Comparison of ENCODE assay signal across 8 mouse cellular contexts in the genomic region with DNA sequence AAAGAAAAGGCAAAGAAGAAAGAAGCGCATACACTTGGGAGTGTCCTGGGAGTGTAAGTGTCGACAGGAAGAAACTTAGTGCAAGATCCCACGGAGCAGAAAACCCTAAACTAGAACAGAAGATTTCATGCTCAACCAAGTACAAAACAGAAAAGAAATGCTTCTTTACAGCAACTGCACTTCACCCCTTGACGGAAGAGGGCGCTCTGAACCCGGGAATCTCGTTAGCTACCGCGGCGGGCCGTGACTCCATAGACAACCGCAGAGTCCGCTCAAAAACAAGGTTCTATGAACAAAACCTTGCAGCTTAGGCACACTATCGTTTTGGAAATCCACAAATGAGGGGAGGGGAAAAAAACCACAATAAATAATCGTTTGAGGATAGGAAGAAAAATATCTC.
A peak's percentile ranks its signal among the peaks of the same experiment; 100 is the strongest.
DNase-seq lines count a peak whose midpoint lies in the region; ATAC-seq and TF ChIP-seq lines count a peak whose summit lies in the region.

No protein-coding gene starts in this region.

- H3K27ac ChIP-seq in ES-Bruce4 (ENCODE audit: insufficient read depth, low read length), result no peak overlapping the region
- H3K27ac ChIP-seq in bone marrow, adult 2 months (ENCODE audit: control insufficient read depth, insufficient read depth, low read depth, low read length, poor library complexity), result no peak overlapping the region
- H3K27ac ChIP-seq in embryonic facial prominence, embryonic 15.5 days (replicated peaks), result no peak overlapping the region

- 0 out of 2 replicates have a peak overlapping the region, but pooled peaks have one; percentile 17 for H3K4me2 ChIP-seq in embryonic facial prominence, embryonic 15.5 days (replicated peaks)

- H3K4me1 ChIP-seq in ES-Bruce4 (ENCODE audit: control insufficient read depth, insufficient read depth, low read length), result no peaks in the 10 kb centered on the region
- H3K4me1 ChIP-seq in bone marrow, adult 2 months (ENCODE audit: control insufficient read depth, insufficient read depth, low read length), result peaks cover 2% of the 10 kb centered on the region; the same call in 1 of the 2 replicates
- H3K4me1 ChIP-seq in embryonic facial prominence, embryonic 15.5 days, result 0 out of 2 replicates have a peak, but pooled peaks cover 5% of the 10 kb centered on the region

- TF ChIP-seq POLR2A in ES-Bruce4 (IDR thresholded peaks at IDR 0.05; ENCODE audit: insufficient read depth, low read length), result no peak
- TF ChIP-seq POLR2A in bone marrow, adult 2 months (IDR thresholded peaks at IDR 0.05; ENCODE audit: borderline replicate concordance, control insufficient read depth, low read depth, low read length), result no peak

- peak; percentile 84 to 91 for DNase-seq in heart, postnatal 36 days
- DNase-seq in layer of hippocampus, postnatal 14 days (ENCODE audit: low spot score in 2 of 2), result peak; percentile 66 to 77
- peak; percentile 77 for DNase-seq in lung, postnatal 25 days (ENCODE audit: low spot score)
- peak; percentile 53 for DNase-seq in retina, postnatal 7 days (ENCODE audit: low read depth, low spot score)
- peak; percentile 67 for DNase-seq in urinary bladder, adult 2 months (ENCODE audit: low spot score)

- no peak overlapping the region for H3K4me3 ChIP-seq in ES-Bruce4 (ENCODE audit: low read depth, low read length)
- no peak overlapping the region for H3K4me3 ChIP-seq in bone marrow, adult 2 months (replicated peaks; ENCODE audit: control insufficient read depth, low read depth, low read length)
- no peak overlapping the region for H3K4me3 ChIP-seq in embryonic facial prominence, embryonic 15.5 days (replicated peaks)

- 8% methylated on average over 15 of the region's 15 CpGs for WGBS in bone marrow, adult 2 months
- 1% methylated on average over 15 of the region's 15 CpGs for WGBS in embryonic facial prominence, embryonic 15.5 days

- H3K27me3 ChIP-seq in ES-Bruce4 (ENCODE audit: control insufficient read depth, insufficient read depth, low read length, poor library complexity, severe bottlenecking), result no peaks in the 10 kb centered on the region
- H3K27me3 ChIP-seq in embryonic facial prominence, embryonic 15.5 days, result no peaks in the 10 kb centered on the region

- H3K9me3 ChIP-seq in ES-Bruce4 (replicated peaks; ENCODE audit: control insufficient read depth, insufficient read depth, low read length, poor library complexity, severe bottlenecking), result no peaks in the 10 kb centered on the region
- H3K9me3 ChIP-seq in embryonic facial prominence, embryonic 15.5 days (replicated peaks), result no peaks in the 10 kb centered on the region

- intact Hi-C loops in heart, postnatal 36 days (cut with DNase I), result loop anchor here (1.0 to 5.0 kb wide), 2 partner anchors 209 to 417 kb away; no protein-coding TSS in a partner anchor

- no peak for TF ChIP-seq EP300 in ES-Bruce4 (IDR thresholded peaks at IDR 0.05; ENCODE audit: insufficient read depth, low read depth, low read length)

- no peaks in the 10 kb centered on the region for H3K36me3 ChIP-seq in ES-Bruce4 (ENCODE audit: control insufficient read depth, insufficient read depth, low read length, poor library complexity, severe bottlenecking)
- no peaks in the 10 kb centered on the region for H3K36me3 ChIP-seq in embryonic facial prominence, embryonic 15.5 days

- H3K9ac ChIP-seq in ES-Bruce4 (ENCODE audit: low read depth, poor library complexity, severe bottlenecking), result no peak overlapping the region
- H3K9ac ChIP-seq in embryonic facial prominence, embryonic 15.5 days, result no peak overlapping the region

- no peak for ATAC-seq in embryonic facial prominence, embryonic 15.5 days (ENCODE audit: insufficient number of reproducible peaks, low FRiP score, low TSS enrichment, low read depth)

- TF ChIP-seq CTCF in ES-Bruce4 (IDR thresholded peaks at IDR 0.05; ENCODE audit: low read depth, low read length), result peak; percentile 85
- TF ChIP-seq CTCF in bone marrow, adult 2 months (IDR thresholded peaks at IDR 0.05; ENCODE audit: control insufficient read depth, insufficient read depth, low read length), result peak; percentile 89
